Mouse (Mus musculus) thymus, postnatal 10 days (tissue): ENCODE results near the gene Arhgap8.
"Not testable (repeated sequence)": the region's sequence is repeated elsewhere in the genome, so short reads cannot be mapped to it uniquely, and the experiment has no call there.

Source experiments
- DNase-seq, 2 experiments: peaks; one replicate each; pipeline ENCODE4 v3.0.0; 2021; ENCODE audit warnings: low spot score in 2 of 2

The Arhgap8 gene

GRCm38 (mm10) chr15:84732425-84732749 lies 12.5 kb downstream of the Arhgap8 start:
- no peak for DNase-seq

GRCm38 (mm10) chr15:84736346-84736993 lies 16.6 kb downstream of the Arhgap8 start:
- DNase-seq = no peak

- no peak for DNase-seq
Observed at GRCm38 (mm10) chr15:84736994-84737346, 17.1 kb downstream of the Arhgap8 start.

GRCm38 (mm10) chr15:84738246-84738645 lies 18.4 kb downstream of the Arhgap8 start:
- no peak for DNase-seq

GRCm38 (mm10) chr15:84741573-84741972 lies 21.7 kb downstream of the Arhgap8 start:
- no peak for DNase-seq

DNA sequence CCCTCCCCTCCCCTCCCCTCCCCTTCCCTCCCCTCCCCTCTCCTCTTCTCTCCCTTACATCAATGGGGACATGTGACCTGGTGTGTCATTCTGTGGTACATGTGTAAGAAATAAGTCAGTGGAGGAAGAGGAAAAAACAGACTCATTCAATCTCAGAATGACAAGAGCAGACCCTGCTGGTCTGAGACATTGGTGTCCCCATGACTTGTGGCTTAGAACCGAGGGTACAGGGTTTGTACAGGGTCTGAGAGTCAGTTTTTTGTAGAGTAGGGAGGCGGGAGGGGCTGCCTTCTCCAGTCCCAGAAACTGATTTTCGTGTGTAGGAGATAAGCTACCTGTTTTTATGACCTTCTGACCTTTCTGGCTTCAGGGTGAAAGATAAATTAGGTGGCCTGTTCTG lies 23.5 kb downstream of the Arhgap8 start:
- no peak for DNase-seq

DNA sequence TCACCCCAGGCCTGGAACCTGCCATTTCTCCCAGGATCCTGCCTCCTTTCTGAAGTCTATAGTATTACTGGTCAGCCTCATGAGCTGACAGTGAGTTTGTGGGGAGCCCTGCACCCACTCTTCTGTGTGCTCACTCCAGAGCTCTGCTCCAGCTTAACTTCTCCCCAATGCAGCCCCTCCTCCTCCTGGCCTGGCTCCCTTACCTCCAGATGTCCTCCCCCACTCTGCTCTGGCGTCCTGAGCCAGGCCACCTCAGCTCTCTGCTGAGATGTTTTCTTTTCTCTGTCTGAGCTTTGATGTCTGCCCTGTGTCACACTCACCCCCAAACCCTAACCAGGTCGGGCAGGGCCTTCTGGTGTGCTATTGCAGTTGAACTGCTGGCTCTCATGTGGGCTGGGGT lies 24.5 kb downstream of the Arhgap8 start:
- DNase-seq = no peak

GRCm38 (mm10) chr15:84745831-84746230 lies 26.0 kb downstream of the Arhgap8 start:
- DNase-seq = no peak

DNA sequence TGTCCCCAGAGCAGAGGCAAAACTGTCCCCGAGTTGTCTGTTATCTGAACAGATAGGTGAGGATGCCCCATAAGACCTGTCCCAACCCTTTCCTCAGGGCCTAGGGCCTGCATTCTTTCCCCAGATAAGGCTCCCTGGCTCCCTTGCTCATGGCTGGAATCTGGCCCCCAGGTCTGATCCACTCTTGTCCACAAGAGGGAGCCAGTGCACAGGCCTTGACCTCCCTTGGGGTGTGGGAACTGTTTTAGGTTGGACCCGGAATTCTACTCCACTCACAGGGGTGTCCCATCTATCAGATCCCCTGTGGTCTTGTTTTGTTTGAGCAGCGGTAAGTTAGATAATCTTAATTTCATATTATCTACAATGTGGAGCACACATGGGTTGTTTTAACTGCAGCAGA lies 35.1 kb downstream of the Arhgap8 start:
- DNase-seq = peak in 1 of 2 experiments; percentile 53

GRCm38 (mm10) chr15:84756426-84756825 lies 36.6 kb downstream of the Arhgap8 start:
- DNase-seq = no peak

GRCm38 (mm10) chr15:84758493-84758892 lies 38.6 kb downstream of the Arhgap8 start:
- peak in 1 of 2 experiments; percentile 39 for DNase-seq

DNA sequence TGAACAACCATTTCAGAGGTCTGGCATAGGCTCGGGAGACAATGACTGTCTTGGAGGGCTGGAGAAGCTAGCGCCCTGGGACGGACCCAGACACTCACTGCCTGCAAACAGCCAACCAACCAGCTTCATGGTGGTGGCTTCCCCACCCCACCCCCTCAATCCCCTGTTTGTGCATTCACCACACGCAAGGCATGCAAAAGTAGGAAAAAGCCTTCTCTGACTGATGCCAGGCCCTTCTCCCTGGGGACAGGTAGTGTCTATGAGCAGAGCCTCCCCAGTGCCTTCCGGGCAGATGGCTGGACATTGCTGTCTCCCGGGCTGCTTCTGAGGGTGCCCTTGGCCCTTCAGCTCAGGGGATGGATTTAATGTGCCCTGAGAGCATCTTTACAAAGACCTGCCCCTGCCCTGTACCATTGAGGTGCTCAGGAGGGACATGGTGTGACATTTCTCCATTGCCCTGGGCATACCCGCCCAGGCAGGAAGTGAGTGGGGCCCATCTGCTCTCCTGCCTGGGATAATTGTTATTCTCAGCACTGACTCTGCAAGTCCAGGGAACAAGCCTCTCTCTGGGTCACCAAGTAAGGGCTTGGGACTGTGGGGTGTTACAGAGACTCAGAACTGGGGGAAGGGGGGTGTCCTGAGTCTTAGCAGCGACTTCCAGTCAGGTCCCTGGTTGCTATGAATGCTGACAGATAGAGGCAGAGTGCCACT lies 43.0 kb downstream of the Arhgap8 start:
- no peak for DNase-seq

- DNase-seq = no peak
Observed at GRCm38 (mm10) chr15:84763423-84763812, 43.6 kb downstream of the Arhgap8 start.

DNA sequence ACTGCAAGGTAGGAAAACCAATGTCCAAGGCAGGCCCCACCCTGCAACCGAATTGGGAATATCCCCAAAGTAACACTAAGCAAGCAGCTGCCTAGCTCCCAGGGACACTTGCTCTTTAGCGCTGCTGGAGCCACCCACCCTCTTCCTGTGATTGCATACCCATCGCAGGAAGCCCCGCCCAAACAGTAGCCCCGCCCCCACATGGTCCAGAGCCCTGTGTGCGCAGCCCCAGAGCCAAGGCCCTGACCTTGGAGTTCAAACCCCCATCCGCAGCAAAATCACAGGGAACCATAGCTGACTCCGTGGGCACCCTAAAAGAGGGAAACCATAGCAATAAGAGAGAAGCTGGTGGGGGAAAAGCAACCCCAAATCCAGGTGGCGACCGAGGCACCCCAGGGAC lies 46.8 kb downstream of the Arhgap8 start:
- DNase-seq = no peak

DNA sequence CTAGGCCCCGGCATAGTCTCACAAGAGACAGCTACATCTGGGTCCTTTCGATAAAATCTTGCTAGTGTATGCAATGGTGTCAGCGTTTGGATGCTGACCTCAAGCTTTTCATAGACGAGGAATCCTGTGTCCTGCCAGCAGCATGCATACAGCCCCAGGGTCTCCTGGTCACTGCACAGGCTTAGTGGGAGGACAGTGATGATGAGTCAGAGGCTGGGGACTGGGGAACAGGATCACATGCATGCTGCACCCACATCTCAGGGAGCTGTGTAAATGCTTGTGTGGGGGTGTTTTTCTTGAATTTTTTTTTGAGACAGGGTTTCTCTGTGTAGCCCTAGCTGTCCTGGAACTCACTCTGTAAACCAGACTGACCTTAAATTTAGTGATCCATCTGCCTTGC lies 48.7 kb downstream of the Arhgap8 start:
- DNase-seq = not testable (repeated sequence)

DNA sequence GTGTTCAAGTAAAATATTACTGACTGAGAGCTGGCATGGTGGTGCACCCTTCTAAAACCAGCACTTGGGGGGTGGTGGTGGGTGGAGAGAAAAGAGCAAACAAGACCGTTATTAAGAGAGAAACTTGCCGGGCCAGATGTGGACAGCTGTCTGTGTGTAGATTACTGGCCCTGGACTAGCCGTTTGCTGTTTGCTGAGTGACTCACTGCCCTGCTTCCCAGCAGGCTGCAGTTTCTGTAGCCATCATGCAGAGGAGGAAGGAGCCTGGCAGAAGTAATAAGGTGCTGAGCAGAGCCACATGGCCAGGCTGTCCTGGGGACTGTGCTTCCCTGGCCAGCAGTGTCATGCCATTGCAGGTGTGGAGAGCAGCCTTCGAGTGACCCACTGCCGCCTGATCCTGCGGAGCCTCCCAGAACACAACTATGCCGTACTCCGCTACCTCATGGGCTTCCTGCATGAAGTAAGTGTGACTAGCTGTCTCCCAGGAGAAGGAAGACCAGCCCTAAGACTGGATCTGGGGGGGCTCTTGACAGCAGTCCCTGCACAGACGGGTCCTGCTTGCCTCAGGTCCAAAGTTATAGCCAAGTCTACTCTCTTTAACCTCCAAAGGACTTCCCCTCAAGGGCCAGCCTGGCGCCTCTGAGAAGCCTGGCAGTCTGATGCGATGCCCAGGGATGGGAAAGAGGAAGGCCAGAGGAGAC lies 49.9 kb downstream of the Arhgap8 start:
- DNase-seq = no peak

DNA sequence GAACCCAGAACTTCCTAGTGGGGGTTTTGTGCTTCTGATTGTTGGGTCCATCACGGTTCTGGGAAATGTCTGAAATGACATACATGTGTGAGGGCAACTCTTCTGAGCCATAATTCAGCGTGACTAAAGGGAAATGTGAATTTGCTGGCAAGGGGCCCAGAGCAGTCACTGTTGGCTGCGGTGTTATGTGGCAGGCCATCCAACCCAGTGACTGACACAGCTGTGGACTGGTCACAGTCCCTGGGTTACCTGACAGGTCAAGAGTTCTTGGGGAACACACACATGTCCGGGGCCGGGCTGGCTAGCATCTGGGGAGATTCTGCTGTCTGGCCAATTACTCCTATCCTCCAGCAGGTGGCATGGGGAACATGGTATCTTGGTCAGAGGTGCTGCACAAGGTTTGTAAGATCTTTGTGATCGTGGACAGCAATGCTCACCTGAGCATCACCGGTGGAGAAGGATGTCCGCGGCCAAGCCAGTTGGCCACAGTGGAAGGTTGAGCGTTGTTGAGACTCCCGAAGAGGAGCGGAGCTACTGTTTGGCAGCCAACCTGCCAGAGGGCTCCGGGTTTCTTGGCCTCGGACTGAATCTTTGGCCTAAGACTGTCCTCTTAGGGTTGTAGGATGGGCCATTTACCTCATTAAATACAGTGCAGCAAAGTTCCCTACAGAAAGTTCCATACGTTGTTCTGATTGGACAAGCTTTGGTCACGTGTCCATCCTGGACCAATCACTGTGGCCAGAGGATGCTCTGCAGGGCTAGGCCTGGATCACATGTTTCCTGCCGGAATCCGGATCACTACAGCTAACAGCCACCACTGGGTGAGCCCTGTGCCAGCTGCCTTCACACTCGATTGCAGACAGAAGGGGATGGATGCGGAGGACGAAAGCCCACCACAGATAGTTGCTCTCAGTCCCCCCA lies 52.6 kb downstream of the Arhgap8 start:
- DNase-seq = no peak

- no peak for DNase-seq
Observed at GRCm38 (mm10) chr15:84775421-84776174, 55.7 kb downstream of the Arhgap8 start.

- DNase-seq = no peak
Observed at GRCm38 (mm10) chr15:84778587-84778986, 58.7 kb downstream of the Arhgap8 start.

GRCm38 (mm10) chr15:84784812-84785211 lies 65.0 kb downstream of the Arhgap8 start:
- no peak for DNase-seq

DNA sequence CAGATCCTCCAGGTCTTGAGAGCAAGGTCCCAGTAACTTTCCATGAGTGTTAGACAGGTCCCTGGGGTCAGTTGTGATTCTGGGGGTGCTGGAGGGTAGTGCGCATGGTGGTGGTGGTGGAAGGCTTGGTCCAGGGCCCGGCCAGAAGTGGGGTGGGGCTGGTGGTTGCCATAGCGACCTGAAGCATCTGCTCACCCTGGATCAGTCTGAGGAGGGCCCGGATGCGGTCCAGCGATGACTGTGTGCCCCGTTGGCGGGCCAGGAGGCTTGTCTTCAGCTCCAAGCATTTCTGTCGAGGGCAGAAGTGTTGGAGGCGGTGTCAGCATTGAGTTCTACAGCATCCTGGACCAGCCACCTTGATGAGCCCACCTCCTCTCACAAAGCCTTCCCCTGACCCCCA lies 67.3 kb downstream of the Arhgap8 start:
- DNase-seq = no peak
